Mouse (Mus musculus): ENCODE data around the gene Olfr62. TPM values are rescaled to one million over a fixed set of nuclear protein-coding genes. Genes with fewer than 3 reads are reported as not detected.

Olfr62 gene
- not detected for total RNA-seq (2021)
- long read RNA-seq, experiment 1, result 0 reads
- long read RNA-seq, experiment 2, result 0 reads

DNA sequence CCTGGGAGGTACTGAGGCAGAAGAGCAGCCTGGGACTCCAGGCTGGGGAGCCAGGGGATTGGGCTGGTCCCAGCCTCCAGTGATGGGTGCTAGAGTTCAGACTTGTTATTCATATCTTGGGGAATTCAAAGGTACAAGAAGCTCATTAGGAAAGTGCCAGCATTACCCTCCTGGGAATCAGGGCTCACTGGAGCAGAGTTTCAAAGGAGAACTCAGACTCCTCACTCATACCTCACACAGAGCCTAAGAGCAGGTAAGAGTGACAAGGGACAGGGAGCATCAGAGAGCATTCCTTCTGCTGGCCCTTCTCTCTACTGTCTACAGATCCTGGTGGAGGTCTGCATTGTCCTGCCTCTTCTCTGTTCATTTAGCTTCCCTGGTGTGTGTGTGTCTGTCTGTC lies at the start of gene Olfr62:
Olfr62 (plus strand) TSS at position 301 of the 400 bp plus-strand sequence.
- DNase-seq, result no peak

DNA sequence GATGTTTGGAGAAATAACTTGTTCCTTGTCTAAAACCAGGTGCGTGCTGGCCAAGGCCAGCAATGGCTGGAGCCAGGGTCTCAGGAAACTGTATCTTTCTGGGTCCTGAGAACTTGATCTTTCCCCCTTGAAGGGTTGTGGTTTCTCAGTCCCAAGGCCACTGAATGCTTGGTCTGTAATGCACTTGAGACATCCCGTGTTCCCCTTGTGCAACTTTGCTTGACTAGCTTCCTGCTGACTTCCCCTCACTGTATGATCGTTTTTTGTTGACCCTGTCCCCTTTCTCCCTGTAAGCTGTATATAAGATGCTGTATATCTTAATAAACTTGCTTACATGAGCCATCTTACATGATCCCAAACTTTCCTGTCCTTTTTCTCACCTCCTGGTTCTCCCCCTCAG lies 48.9 kb upstream of the Olfr62 start:
- DNase-seq, result no peak

- peak; percentile 47 for DNase-seq
Measured at GRCm38 (mm10) chr4:118612619-118613018, 46.1 kb upstream of the Olfr62 start.

- no peak for DNase-seq
Measured at GRCm38 (mm10) chr4:118615412-118615811, 43.3 kb upstream of the Olfr62 start.

DNA sequence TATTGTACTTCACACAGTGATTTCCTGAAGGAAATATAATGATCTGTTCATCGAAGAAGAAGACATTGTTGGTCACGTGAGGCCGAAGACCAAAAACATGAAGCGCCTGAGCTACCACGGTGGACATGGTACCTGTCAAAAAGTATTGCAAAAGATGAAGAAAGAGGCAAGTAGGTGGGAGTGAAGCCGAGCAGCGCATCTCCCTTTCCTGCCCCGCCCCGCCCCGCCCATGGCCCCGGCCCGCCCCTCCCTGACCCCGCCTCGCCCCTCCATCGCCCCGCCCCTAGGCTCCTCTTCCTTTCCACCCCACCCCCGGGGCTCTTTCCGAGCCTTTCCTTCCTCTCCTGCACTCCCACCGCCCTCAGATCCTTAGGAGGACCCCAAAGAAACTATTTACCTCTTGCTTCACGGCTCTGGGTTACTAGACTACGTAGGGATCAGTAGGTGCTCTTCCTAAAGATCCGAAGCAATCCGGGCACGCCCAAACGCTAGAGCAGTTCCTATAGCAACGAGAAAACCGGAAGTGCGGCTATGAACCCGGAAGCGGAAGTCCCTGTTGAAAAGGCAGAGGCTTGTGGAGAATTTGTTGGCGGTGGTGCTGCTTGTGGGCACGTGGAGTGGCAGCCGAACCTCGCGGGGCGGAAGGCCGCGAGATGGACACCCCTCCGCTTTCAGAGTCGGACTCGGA lies 38.3 kb upstream of the Olfr62 start, which contains the start of the genes Cfap57 and Ebna1bp2:
Cfap57 (minus strand) TSS at position 499 of the 688 bp plus-strand sequence.
Ebna1bp2 (plus strand) TSS at position 521 of the 688 bp plus-strand sequence.
- DNase-seq, result peak; percentile 91 to 92

- DNase-seq, result no peak
Measured at GRCm38 (mm10) chr4:118620967-118621320, 37.8 kb upstream of the Olfr62 start.

DNA sequence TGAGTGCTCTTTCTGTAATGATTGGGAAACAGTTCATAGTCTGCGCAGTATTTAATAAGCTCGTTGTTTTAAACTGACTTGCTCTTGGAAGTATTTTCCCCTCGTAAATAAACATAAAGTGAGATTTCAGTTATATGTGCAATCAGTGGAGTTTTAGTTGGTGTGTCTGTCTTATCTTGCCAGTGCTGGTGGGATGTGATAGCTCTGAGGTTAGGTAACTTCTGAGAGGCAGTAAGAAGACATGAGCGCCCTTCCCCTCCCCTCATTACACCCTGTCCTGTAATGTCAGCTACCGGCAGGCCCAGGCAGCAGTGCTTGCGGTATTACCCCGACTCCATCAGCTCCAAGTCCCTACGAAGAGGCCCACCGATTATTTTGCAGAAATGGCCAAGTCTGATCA lies 37.0 kb upstream of the Olfr62 start:
- DNase-seq, result no peak

DNA sequence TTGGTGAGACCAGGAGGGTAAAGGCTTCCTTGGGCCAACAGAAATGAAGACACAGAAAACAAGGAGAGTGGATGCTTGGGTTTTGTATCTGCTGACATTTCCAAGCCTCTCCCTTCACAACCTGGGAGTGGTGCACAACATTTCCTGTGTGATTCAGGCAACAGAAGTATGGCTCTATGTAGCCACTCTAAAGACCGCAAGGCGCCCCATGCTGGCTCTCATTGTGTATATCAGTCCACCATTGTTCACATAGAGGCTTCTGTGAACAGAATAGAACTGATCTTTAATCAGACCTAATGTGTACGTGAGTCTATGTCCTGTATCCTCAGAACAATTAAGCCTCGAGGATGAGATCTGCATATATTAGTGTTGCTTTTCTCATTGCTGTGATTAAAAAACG lies 28.5 kb upstream of the Olfr62 start:
- no peak for DNase-seq

GRCm38 (mm10) chr4:118642346-118643190 lies 16.2 kb upstream of the Olfr62 start:
- peak in 1 of 2 experiments; percentile 5 for DNase-seq

DNA sequence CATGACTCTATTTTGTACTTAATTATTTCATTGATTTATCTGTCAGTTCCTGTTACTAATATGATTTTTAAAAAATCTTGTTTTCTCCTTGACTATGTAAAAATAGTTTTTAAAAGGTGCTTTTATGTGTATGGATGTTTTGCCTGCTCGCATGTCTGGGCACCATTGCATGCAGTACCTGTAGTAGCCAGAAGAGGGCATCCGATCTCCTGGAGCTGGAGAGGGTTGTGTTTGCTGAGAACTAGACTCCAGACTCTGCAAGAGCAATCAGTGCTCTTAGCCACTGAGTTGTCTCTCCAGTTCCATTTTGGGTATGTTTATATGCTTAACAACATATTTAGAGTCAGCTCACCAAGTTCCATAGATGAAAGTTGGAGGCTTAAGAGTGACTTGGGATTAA lies 13.5 kb upstream of the Olfr62 start:
- peak; percentile 51 to 58 for DNase-seq

GRCm38 (mm10) chr4:118687086-118687485 lies 28.3 kb downstream of the Olfr62 start:
- DNase-seq, result no peak

- DNase-seq, result no peak
Measured at GRCm38 (mm10) chr4:118692412-118692973, 33.7 kb downstream of the Olfr62 start, which contains the start of gene Olfr1342. Gene Olfr1342, minus strand, starts transcription at chr4:118692756.

DNA sequence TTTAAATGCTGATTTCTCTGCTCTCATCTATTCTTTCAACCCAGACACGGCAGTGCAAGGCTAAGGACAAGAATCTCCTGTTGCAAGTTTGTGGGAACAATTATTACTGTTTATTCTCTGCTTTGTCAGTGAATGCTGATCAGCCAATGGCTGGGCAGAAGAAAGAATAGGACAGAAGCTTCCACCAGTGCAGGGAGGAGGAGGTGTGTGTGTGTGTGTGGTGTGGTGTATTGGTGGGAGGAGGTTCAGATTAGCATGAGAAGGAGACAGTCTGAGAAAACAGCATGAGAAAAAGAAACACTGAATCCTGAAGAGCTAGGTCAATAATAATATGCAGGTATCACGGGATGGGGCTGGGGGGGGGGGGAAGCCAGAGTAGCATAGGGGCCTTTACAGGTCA lies 35.1 kb downstream of the Olfr62 start:
- DNase-seq, result no peak

- DNase-seq, result no peak
Measured at GRCm38 (mm10) chr4:118703223-118703622, 44.5 kb downstream of the Olfr62 start, which contains the start of gene Olfr1341. Gene Olfr1341, plus strand, starts transcription at chr4:118703523.

DNA sequence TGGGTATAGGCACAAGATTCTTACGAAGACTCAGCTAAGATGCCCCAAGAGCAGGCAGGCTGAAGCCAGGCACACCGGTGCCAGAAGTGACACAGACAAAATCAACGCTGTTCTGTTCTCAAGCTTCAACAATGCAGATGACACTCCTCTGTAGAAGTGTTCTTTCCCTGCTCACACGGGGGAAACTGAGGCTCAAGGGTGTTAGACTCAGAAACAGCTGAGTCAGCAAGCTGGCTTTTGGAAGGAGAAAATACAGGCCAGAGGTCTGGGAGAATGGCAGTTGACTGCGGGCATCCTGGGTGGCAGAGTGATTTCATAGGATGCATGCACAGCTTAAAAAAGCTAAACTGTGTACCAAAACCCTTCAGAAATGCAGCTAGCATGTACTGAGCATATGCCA lies 49.3 kb downstream of the Olfr62 start:
- DNase-seq, result no peak

DNA sequence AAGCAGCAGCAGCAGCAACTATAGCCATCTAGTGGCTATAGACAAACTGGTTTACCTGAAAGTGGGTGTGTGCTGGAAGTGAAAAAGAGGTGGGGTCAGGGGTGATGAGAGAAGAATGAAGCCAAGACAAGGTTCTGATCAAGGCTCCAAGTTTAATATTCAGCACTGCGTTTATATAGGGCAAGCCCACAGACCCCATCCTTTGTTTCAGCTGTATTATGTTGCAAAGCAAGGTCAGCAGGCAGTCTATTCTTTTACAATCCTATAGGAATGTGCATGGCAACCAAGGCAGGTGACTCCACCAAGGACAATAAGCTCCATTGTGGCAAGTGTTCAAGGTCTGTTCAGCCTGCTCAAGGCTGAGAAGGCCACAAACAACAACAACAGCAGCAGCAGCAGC lies 52.9 kb downstream of the Olfr62 start:
- DNase-seq, result no peak

Other genes with a start within 250 kb of the Olfr62 start
- 10 to 100 TPM; 20.0 to 21.6 TPM for gene Szt2, start 249.7 kb upstream of the Olfr62 start, total RNA-seq (2021)
- gene Med8, start 249.6 kb upstream of the Olfr62 start, total RNA-seq (2021), result 10 to 100 TPM; 69.6 to 74.0 TPM
- 100 to 1,000 TPM in 1 of 2 experiments, 10 to 100 TPM in 1; 91.2 to 115 TPM for gene Elovl1, start 230.9 kb upstream of the Olfr62 start, total RNA-seq (2021)
- 1 to 10 TPM; 7.6 to 8.5 TPM for gene Cdc20, start 221.6 kb upstream of the Olfr62 start, total RNA-seq (2021)
- under 1 TPM in 1 of 2 experiments, not detected in 1; 0.13 TPM for gene Mpl, start 201.4 kb upstream of the Olfr62 start, total RNA-seq (2021)
- 10 to 100 TPM; 31.9 to 61.4 TPM for gene Tie1, start 168.9 kb upstream of the Olfr62 start, total RNA-seq (2021)
- not detected for gene 2610528J11Rik, start 132.0 kb upstream of the Olfr62 start, total RNA-seq (2021)
- not detected for gene Tmem125, start 114.9 kb upstream of the Olfr62 start, total RNA-seq (2021)
- not detected for gene Cfap57, start 38.2 kb upstream of the Olfr62 start, total RNA-seq (2021)
- 10 to 100 TPM; 82.2 to 94.1 TPM for gene Ebna1bp2, start 38.2 kb upstream of the Olfr62 start, total RNA-seq (2021)
- gene Olfr1342, start 33.8 kb downstream of the Olfr62 start, total RNA-seq (2021), result not detected
- gene Olfr1341, start 44.6 kb downstream of the Olfr62 start, total RNA-seq (2021), result not detected
- not detected for gene Olfr1340, start 61.2 kb downstream of the Olfr62 start, total RNA-seq (2021)
- not detected for gene Olfr1339, start 73.2 kb downstream of the Olfr62 start, total RNA-seq (2021)
- gene Olfr1338, start 99.8 kb downstream of the Olfr62 start, total RNA-seq (2021), result not detected
- gene Olfr1337, start 123.6 kb downstream of the Olfr62 start, total RNA-seq (2021), result not detected
- not detected for gene Olfr1335, start 151.0 kb downstream of the Olfr62 start, total RNA-seq (2021)
- not detected for gene Olfr1333, start 177.3 kb downstream of the Olfr62 start, total RNA-seq (2021)
- gene Olfr1331, start 205.7 kb downstream of the Olfr62 start, total RNA-seq (2021), result not detected
- not detected for gene Olfr1330, start 229.6 kb downstream of the Olfr62 start, total RNA-seq (2021)

Data from adrenal gland, postnatal 36 days (tissue).